Mouse (Mus musculus): Measurements from ENCODE around the gene Ankrd65.

- no peak for TF ChIP-seq CTCF (IDR thresholded peaks at IDR 0.05; ENCODE audit: borderline replicate concordance, extremely low read depth, insufficient read depth, insufficient read length)
- no peak for TF ChIP-seq POLR2A (IDR thresholded peaks at IDR 0.05; ENCODE audit: borderline replicate concordance, extremely low read depth, insufficient read depth, insufficient read length, poor library complexity, severe bottlenecking)
Measured at GRCm38 (mm10) chr4:155746036-155746548, 44.1 kb upstream of the Ankrd65 start.
